Mouse (Mus musculus): ENCODE measurements at regions not wholly inside any gene's neighbourhood (a gene's known extent, or its start where the extent isn't known, plus 50 kb on each side); places are given as distances from the start of the nearest gene placed in this dataset.

DNA sequence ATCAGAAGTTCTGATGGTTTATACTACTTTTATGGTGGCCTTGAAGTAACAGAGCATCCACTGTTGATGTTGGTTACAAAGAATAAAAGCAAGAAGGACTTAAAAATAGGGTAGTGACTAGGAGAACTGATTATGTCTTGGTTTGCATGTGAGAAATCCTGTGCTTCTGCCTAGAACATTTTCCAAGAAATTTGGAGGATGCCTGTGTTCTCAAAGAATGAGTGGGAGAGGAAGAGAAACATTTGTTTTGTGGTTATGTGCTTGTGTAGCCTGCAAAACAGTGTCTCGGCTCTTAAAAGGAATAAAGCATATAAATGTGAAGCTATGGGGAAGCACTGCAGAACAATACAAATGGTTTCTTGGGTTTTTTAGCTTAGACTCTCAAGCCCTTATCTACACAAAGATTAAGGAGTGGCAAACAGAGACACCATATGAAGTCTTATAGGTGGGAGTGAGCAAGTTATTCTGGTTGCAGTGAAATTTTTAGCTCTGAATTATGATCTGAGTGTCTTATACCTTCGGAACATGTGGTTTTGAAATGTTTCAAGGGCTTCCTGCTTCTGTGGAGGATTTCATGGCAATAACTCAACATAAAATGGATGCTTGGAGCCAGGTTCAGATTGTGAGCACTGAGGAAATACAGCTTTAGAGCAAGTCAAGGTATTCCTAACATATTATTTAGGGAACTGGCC lies 372.1 kb upstream of the Man1a start:
- intact Hi-C loops (cut with DNase I; ENCODE audit: low total_unique reads): no loop called here
- no peak for DNase-seq

DNA sequence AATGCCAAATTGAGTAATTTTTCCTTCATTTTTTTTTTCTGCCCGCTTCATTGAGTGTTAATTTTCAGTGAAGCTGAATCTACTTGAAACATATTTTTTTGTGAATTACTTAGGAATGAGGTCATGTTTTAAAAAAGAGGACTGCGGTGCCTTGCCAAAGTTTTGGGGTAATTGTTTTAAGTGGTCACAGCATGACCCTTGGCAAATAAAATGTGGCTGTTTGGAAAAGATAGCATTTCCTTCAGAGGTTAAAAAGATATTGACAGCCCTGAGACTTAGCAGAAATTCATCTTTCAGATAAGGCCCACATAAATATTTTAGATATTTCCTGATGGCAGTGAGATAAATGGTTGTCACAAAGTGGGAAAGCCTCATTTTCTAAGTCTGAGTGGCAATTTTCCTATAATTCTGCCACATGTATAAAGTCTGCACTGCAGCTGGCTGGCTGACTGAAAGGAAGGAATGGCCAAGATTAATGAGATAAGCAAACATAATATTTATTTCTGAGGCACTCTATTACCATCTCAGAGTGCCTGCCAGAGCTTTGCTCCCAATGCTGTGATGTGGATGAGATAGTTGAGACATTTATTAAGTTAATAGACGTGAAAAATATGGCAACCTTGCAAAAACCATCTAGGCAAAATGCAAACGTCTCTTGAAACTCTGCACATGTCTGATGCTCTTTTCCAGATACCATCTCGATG lies 327.0 kb upstream of the Man1a start:
- intact Hi-C loops (cut with DNase I; ENCODE audit: low total_unique reads): no loop called here
- peak; percentile 5 for DNase-seq

GRCm38 (mm10) chr10:54383751-54384150 lies 307.3 kb upstream of the Man1a start:
- no peak for DNase-seq

DNA sequence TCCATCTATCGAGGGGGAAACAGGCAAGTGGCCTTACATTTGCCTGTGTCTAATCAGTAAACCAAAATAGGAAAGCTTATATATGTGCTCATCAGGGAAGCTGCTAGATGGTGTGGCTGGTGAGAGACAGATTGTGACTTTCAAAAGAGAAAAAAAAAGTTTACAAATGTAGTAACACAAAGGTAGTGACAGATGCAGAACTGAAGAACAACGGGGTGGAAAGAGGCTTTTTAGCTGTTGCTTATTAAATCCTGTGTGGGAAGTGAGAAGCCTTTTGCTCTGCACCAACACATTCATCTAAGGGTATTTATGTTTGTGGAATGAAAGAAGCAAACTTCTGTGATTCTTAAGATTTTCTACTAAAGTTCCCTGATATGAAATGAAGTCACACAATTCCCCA lies 305.1 kb upstream of the Man1a start:
- intact Hi-C loops (cut with DNase I; ENCODE audit: low total_unique reads): no loop called here
- DNase-seq: no peak

More at GRCm38 (mm10) chr10:54383751-54384150, 307.3 kb upstream of the Man1a start:
- intact Hi-C loops (cut with DNase I; ENCODE audit: low total_unique reads): no loop called here

- intact Hi-C loops (cut with DNase I; ENCODE audit: low total_unique reads): no loop called here
These were observed 292.7 kb upstream of the Man1a start for GRCm38 (mm10) chr10:54369158-54369557.

DNA sequence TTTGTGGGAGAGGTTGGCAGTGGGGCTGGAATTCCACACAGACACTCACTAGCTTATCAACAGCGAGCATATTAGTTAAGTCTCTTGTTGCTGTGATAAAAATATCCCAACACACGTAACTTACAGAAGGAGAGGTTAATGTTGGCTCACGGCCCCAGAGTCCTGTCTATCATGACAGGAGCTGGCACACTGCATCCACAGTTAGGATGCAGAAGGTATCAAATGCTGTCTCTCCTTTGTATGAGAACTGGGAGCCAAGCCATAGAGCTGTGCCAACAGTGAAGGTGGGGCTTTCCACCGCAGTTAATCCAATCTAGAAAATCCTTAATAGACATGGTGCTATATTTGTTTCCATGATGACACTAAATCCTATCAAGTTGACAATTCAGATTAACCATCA lies 288.9 kb upstream of the Man1a start:
- no peak for DNase-seq
- intact Hi-C loops (cut with DNase I; ENCODE audit: low total_unique reads): no loop called here

More at GRCm38 (mm10) chr10:54369158-54369557, 292.7 kb upstream of the Man1a start:
- DNase-seq: no peak

- intact Hi-C loops (cut with DNase I; ENCODE audit: low total_unique reads): no loop called here
These were observed 260.8 kb upstream of the Man1a start for GRCm38 (mm10) chr10:54337234-54337633.

More at GRCm38 (mm10) chr10:54337234-54337633, 260.8 kb upstream of the Man1a start:
- DNase-seq: no peak
